Mouse (Mus musculus) heart, embryonic 11.5 days (tissue): Measurements from ENCODE around the gene Foxc2. TPM values are rescaled to one million over a fixed set of nuclear protein-coding genes. Genes with fewer than 3 reads are reported as not detected.

ENCODE experiments used
- ATAC-seq: fragments of 200-750 bp; cut with Nextera tagmentation; replicated peaks from 2 replicates; pipeline ENCODE4 v1.8.0; 2017; ENCODE audit warnings: moderate library complexity; ENCODE audit not compliant: insufficient number of reproducible peaks, low FRiP score, low TSS enrichment
- H3K27ac ChIP-seq: fragments of 300-500 bp; sonication (generic); 2 replicates; pipeline ENCODE4 v1.5.1; 2014; ENCODE audit warnings: mild to moderate bottlenecking, low read depth, low read length
- H3K27me3 ChIP-seq: fragments of 300-500 bp; sonication (generic); 2 replicates; pipeline ENCODE4 v1.6.1; 2014; ENCODE audit warnings: mild to moderate bottlenecking, low read length, mixed read lengths; ENCODE audit not compliant: control insufficient read depth, insufficient read depth
- H3K36me3 ChIP-seq: fragments of 300-500 bp; sonication (generic); 2 replicates; pipeline ENCODE4 v1.6.1; 2014; ENCODE audit warnings: mild to moderate bottlenecking, low read length, moderate library complexity, mixed read lengths; ENCODE audit not compliant: control insufficient read depth, insufficient read depth
- H3K4me1 ChIP-seq: fragments of 300-500 bp; sonication (generic); 2 replicates; pipeline ENCODE4 v1.6.1; 2014; ENCODE audit warnings: low read length; ENCODE audit not compliant: control insufficient read depth, insufficient read depth
- H3K4me2 ChIP-seq: fragments of 300-500 bp; sonication (generic); 2 replicates; pipeline ENCODE4 v1.6.1; 2014; ENCODE audit warnings: mild to moderate bottlenecking, moderate library complexity
- H3K4me3 ChIP-seq: fragments of 300-500 bp; sonication (generic); 2 replicates; pipeline ENCODE4 v1.5.1; 2014; ENCODE audit warnings: low read depth, low read length
- H3K9ac ChIP-seq: fragments of 300-500 bp; sonication (generic); 2 replicates; pipeline ENCODE4 v1.6.1; 2014; ENCODE audit warnings: mild to moderate bottlenecking, low read depth, low read length, moderate library complexity
- H3K9me3 ChIP-seq: fragments of 300-500 bp; sonication (generic); replicated peaks from 2 replicates; pipeline ENCODE4 v1.6.1; 2016; ENCODE audit warnings: low read length; ENCODE audit not compliant: control insufficient read depth
- WGBS: fragments of 180-500 bp; shearing (Covaris S2); extraction: QIAGEN DNeasy Blood & Tissue Kit; methylation state at CpG from one replicate; pipeline ENCODE4 v1.1.7; 2014; ENCODE audit not compliant: insufficient replicate concordance; 5-methylcytosine and 5-hydroxymethylcytosine counted together
- polyA plus RNA-seq: library from polyadenylated mRNA; unstranded; fragments of >200 nt; fragmentation: Nextera tagmentation; extraction: Ambion mirVana; gene quantifications from 2 replicates; pipeline ENCODE4 v1.2.1, GENCODE M21; 2014

The Foxc2 gene
- 12.7 and 14.1 TPM in 2 replicates for polyA plus RNA-seq

DNA sequence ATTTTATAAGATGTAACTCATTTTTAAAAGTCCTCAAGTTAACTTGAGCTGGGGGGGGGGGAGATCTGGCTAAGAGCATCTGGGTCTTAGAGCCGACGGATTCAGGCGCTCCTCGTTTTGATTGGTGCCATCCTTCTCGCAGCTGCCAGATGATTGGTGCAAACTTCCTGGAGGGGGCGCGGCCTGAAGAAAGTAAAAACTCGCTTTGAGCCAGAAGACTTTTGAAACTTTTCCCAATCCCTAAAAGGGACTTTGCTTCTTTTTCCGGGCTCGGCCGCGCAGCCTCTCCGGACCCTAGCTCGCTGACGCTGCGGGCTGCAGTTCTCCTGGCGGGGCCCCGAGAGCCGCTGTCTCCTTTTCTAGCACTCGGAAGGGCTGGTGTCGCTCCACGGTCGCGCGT lies at the start of gene Foxc2:
Gene Foxc2 (plus strand): TSS at position 224 of the 400 bp plus-strand sequence.
- WGBS: under 1% methylated on average over 25 of the region's 25 CpGs
- peak within 1 kb of the TSS; percentile 97 for H3K27ac ChIP-seq
- peaks cover 13% of the 10 kb centered on the region for H3K4me1 ChIP-seq
- H3K9ac ChIP-seq: peak within 1 kb of the TSS; percentile 86
- no peaks in the 10 kb centered on the region for H3K36me3 ChIP-seq
- peaks cover 68% of the 10 kb centered on the region for H3K27me3 ChIP-seq
- peak within 1 kb of the TSS; percentile 75 for H3K4me3 ChIP-seq
- H3K4me2 ChIP-seq: peak within 1 kb of the TSS; percentile 91
- H3K9me3 ChIP-seq: no peaks in the 10 kb centered on the region
- peak; percentile 49; the same call in 1 of the 2 replicates for ATAC-seq

DNA sequence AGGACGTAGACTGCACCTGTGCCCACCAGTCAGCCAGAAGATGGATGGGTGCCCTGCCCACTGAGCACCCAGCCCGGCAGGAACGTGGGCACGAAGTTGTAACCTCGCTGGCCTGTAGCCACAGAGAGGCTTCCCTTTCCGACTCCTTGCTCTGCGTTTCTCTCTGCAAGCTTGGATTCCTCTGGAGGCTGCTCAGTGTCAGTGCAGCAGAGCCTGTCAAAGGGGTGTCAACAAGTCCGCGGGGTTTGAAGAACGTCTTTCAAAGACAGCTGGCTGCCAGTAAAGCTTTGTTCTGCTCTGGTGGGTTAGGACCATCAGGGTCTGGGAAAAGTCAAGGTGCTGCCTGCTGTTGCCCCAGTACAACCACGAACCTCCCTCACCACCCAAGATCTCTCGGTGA lies 44.5 kb upstream of the Foxc2 start:
- Histone ChIP-seq H3K27me3 (peaks cover 86% of the 10 kb centered on the region), H3K4me1 (peaks cover 19% of the 10 kb centered on the region), H3K4me2 (no peak overlapping the region; the same call in 1 of the 2 replicates), H3K9ac (no peak overlapping the region), H3K36me3 (no peaks in the 10 kb centered on the region), H3K9me3 (no peaks in the 10 kb centered on the region), H3K4me3 (no peak overlapping the region), H3K27ac (no peak overlapping the region)
- WGBS: 5% methylated on average over 12 of the region's 12 CpGs
- no peak for ATAC-seq

DNA sequence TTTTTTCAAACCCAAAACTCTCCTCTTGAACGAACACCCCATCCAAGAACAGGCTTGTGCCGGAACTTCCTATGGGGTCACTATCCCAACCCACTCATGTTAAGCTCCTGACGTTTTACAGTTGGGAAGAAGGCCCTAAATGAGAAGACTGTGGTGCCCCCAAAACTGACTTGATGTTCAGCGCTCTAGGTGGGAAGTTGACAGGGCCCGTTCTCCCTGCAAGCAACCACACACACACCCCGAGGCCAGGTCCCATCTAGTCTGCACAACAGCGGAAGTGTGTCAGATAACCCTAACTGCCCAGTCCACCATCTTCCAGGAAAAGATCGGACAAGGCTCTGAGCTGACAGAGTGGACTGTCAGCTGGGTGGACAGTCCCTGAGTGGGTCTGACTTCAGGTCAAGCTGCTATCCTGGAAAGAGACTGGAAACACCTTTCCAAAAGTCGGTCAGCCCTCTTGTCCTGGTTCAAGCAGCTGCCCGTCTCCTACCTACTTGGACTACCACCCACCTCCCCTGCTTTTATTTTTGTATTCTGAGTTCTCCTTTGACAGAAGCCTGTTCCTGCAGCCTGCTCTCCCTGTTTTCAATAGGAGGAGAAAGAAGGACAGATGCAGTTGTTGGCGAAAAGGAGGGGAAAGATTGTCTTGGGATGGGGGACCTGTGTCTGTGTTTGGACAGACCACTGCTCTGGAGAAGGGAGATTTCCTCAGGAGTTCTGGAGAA lies 43.4 kb upstream of the Foxc2 start:
- peak overlapping the region; percentile 29; the same call in 1 of the 2 replicates for H3K4me3 ChIP-seq
- ATAC-seq: no peak
- peak overlapping the region; percentile 56 for H3K4me2 ChIP-seq
- no peak overlapping the region for H3K27ac ChIP-seq
- no peaks in the 10 kb centered on the region for H3K36me3 ChIP-seq
- no peak overlapping the region for H3K9ac ChIP-seq
- peaks cover 19% of the 10 kb centered on the region for H3K4me1 ChIP-seq
- H3K9me3 ChIP-seq: no peaks in the 10 kb centered on the region
- peaks cover 94% of the 10 kb centered on the region for H3K27me3 ChIP-seq
- WGBS: 11% methylated on average over 11 of the region's 11 CpGs

DNA sequence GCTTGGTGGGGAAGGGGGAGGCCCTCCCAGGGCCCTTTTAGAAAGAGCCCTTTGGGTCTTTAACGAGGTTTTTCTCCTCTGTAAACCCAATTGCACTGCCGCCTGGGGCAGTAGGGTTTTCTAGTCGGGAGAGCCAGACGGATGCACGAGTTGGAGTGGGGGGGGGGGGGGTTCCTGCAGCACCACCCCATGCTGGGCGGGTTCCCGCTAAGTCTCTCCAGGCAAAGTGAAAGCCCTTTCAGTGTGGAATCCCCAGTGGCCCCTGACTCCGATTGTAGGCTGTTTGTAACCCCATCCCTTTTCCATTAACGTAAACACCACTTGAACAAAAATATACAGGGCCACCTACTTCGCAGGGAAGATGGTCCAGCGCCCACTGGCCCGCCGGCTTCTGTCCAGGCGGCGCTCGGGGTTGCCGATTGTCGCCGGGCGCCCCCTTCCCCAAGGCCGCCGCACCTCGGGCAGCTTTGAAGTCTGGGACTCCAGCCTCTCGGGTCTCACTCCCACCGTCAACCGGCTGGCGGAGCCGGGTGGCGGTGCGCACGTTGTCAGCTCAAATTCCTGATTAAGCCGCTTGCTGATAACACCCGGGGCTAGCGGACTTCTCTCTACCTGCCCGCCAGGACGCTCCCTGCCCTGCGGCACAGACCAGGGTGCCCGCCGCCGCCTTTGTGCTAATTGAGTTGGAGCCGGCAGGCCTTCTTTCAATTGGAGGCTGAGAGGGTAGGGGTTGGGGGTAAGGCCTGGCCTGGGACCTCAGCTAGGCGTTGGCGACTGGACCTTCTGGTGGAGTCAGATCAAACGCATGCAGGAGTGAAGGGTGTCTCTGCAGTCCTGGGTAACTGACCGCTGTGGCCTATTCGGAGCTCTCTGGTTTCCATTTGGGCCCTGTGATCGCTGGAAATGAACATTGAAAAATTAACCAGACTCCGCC lies 42.5 kb upstream of the Foxc2 start:
- Histone ChIP-seq H3K27me3 (peaks cover 97% of the 10 kb centered on the region), H3K4me2 (peak overlapping the region; percentile 56), H3K27ac (no peak overlapping the region), H3K9ac (no peak overlapping the region), H3K4me1 (peaks cover 19% of the 10 kb centered on the region), H3K9me3 (no peaks in the 10 kb centered on the region), H3K36me3 (no peaks in the 10 kb centered on the region), H3K4me3 (peak overlapping the region; percentile 29)
- no peak for ATAC-seq
- 2% methylated on average over 48 of the region's 48 CpGs for WGBS

DNA sequence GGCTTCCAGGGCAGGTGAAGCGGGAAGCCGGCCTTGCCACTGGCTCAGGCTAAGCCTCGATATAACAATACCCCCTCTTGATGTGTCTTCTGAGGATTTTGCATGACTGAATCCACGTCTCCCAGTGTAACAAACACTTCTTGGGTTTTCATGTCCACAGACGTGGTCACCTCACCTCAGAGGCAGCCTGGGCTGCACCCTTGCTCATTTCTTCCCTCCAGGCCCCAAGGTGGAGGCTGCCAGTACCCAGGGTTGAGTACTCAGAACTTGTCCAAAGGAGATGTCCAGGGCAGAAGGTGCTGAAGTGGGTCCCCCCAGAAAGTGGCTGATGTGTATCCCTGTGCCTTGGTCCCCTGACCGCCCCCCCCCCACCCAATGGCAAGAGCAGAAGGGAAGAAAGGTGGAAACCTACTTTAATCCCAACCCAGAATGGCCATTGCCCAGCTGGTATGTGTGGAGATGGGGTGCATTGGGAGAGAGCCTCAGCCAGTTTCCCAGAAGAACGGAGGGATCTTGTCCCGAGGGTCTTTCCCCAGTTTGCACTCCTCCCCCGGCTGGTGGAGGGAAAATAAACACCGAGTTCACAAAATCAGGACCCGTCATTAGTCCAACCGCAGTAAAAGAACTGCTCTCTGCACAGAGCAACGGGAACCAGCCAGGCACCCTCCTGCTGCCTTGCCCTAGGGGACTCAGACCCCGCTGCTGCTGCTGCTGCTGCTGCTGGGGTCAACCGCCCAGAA lies 41.7 kb upstream of the Foxc2 start:
- no peak overlapping the region for H3K27ac ChIP-seq
- H3K9me3 ChIP-seq: no peaks in the 10 kb centered on the region
- H3K27me3 ChIP-seq: peaks cover 96% of the 10 kb centered on the region
- H3K4me1 ChIP-seq: peaks cover 19% of the 10 kb centered on the region
- H3K9ac ChIP-seq: no peak overlapping the region
- H3K4me2 ChIP-seq: peak overlapping the region; percentile 56; the same call in 1 of the 2 replicates
- H3K36me3 ChIP-seq: no peaks in the 10 kb centered on the region
- WGBS: 1% methylated on average over 15 of the region's 15 CpGs
- no peak for ATAC-seq
- peak overlapping the region; percentile 29; the same call in 1 of the 2 replicates for H3K4me3 ChIP-seq

DNA sequence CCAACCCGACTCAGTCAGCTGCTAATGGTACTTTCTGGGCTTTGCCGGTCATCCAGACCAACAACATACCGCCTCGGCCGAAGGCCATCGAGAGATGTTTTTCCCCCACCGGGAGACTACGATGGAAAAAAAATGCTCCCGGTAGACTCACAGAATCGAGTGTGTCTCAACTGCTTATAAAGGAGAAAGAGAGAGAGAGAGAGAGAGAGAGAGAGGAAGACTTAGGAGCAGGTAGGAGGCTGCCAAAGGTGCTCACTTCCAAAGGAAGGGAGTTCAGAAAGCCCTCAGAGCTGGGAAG lies 41.2 kb upstream of the Foxc2 start:
- Histone ChIP-seq H3K4me1 (peaks cover 19% of the 10 kb centered on the region), H3K9me3 (no peaks in the 10 kb centered on the region), H3K9ac (no peak overlapping the region), H3K27me3 (peaks cover 96% of the 10 kb centered on the region), H3K4me2 (no peak overlapping the region), H3K27ac (no peak overlapping the region), H3K4me3 (no peak overlapping the region), H3K36me3 (no peaks in the 10 kb centered on the region)
- WGBS: 2% methylated on average over 10 of the region's 10 CpGs
- ATAC-seq: no peak

DNA sequence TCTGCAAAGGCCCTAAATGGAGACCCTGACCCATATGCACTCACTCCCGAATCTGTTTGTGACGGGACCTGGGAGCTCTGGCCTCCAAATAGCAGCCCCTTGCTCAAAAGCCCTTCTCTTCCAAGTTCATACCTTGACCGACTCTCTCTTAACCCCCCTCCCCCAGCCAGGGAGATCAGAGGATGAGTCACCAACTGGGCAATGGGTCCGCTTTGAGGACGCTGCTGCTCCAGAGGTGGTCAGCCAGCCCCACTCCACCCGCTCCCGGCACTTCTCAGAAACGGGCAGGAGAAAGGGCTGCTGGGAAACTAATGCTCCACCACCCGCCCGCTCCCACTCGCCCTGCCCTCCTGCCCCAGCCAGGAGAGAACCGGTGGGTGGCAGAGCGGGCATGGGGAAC lies 40.0 kb upstream of the Foxc2 start:
- H3K27ac ChIP-seq: no peak overlapping the region
- no peak overlapping the region for H3K4me2 ChIP-seq
- ATAC-seq: no peak
- H3K4me3 ChIP-seq: no peak overlapping the region
- H3K9ac ChIP-seq: no peak overlapping the region
- H3K27me3 ChIP-seq: peaks cover 96% of the 10 kb centered on the region
- peaks cover 23% of the 10 kb centered on the region for H3K4me1 ChIP-seq
- WGBS: 3% methylated on average over 13 of the region's 13 CpGs
- H3K9me3 ChIP-seq: no peaks in the 10 kb centered on the region
- no peaks in the 10 kb centered on the region for H3K36me3 ChIP-seq

DNA sequence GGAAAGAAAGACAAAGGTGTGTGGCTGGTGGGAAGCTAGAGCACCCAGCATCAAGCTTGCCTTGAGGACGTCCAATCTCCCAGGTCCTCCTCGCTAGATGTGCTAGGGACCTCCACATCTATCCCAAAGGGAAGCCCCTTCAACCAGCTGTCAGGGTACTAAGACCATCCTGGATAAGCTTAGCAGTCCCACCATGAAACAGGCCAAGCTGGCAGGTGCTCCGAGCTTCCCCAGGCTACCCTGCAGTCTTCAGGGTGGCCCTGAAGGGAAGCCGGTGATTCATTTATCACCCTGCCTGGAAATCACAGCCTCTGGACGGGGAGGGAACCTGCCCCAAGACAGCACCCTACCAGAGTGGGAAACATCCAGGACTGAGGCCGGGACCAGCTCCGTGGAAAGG lies 39.4 kb upstream of the Foxc2 start:
- 13% methylated on average over 7 of the region's 7 CpGs for WGBS
- no peak overlapping the region for H3K27ac ChIP-seq
- no peak overlapping the region for H3K4me3 ChIP-seq
- peaks cover 17% of the 10 kb centered on the region for H3K4me1 ChIP-seq
- H3K36me3 ChIP-seq: no peaks in the 10 kb centered on the region
- ATAC-seq: no peak
- H3K9me3 ChIP-seq: no peaks in the 10 kb centered on the region
- no peak overlapping the region for H3K4me2 ChIP-seq
- H3K27me3 ChIP-seq: peaks cover 97% of the 10 kb centered on the region
- H3K9ac ChIP-seq: no peak overlapping the region
